ENCODE assay signal across 12 mouse cellular contexts in genomic region chr5:75975398-75975797, GRCm38 (mm10). TPM values are rescaled to one million over a fixed set of nuclear protein-coding genes. Genes with fewer than 3 reads are reported as not detected.
DNase-seq lines count a peak whose midpoint lies in the region; ATAC-seq and TF ChIP-seq lines count a peak whose summit lies in the region.
"Had no signal": no experiment of that assay in that cellular context is flagged by ENCODE, and none has a peak within 500 bp of the region (broad histone marks: within the 10 kb centered on the region; RNA-seq: fewer than 3 reads in every experiment).

No protein-coding gene starts in this region.

- no peak for DNase-seq in heart, adult 2 months
- DNase-seq in heart, adult 8-10 months (ENCODE audit: low spot score), result no peak
- DNase-seq in liver, adult 2 months (ENCODE audit: extremely low read depth, low read depth, low spot score), result peak; percentile 82
- no peak for DNase-seq in liver
- no peak for DNase-seq in limb, embryonic 14.5 days (ENCODE audit: low spot score)
- DNase-seq in left cerebral cortex, adult 8-10 months (ENCODE audit: low spot score in 2 of 2), result no peak
- no peak for DNase-seq in urinary bladder, adult 2 months (ENCODE audit: low spot score)
- DNase-seq: kidney, postnatal 25 days; left cerebral cortex, postnatal 4 days had no signal

- WGBS in heart, adult 2 months, result 55% methylated on average over 5 of the region's 5 CpGs
- 26% methylated on average over 5 of the region's 5 CpGs for WGBS in liver, adult 2 months
- WGBS in embryonic facial prominence, embryonic 12.5 days, result 52% methylated on average over 5 of the region's 5 CpGs
- 48% methylated on average over 5 of the region's 5 CpGs for WGBS in limb, embryonic 14.5 days

- H3K4me1 ChIP-seq in heart, adult 2 months (ENCODE audit: control insufficient read depth, insufficient read depth, low read length), result peaks cover 5% of the 10 kb centered on the region
- no peaks in the 10 kb centered on the region for H3K4me1 ChIP-seq in liver, adult 2 months (ENCODE audit: control insufficient read depth, insufficient read depth, low read length)
- peaks cover 16% of the 10 kb centered on the region; the same call in 1 of the 2 replicates for H3K4me1 ChIP-seq in embryonic facial prominence, embryonic 12.5 days
- peaks cover 8% of the 10 kb centered on the region for H3K4me1 ChIP-seq in limb, embryonic 14.5 days (ENCODE audit: control insufficient read depth, insufficient read depth, low read length)

- TF ChIP-seq EP300 in heart, adult 2 months (IDR thresholded peaks at IDR 0.05; ENCODE audit: insufficient read depth, low read depth, low read length), result no peak

- no peaks in the 10 kb centered on the region for H3K9me3 ChIP-seq in embryonic facial prominence, embryonic 12.5 days
- H3K9me3 ChIP-seq in limb, embryonic 14.5 days (ENCODE audit: control insufficient read depth, low read length), result no peaks in the 10 kb centered on the region
- H3K9me3 ChIP-seq: forebrain, embryonic 15.5 days had no signal

- no peak for TF ChIP-seq CTCF in heart, adult 2 months (IDR thresholded peaks at IDR 0.05)
- no peak for TF ChIP-seq CTCF in liver, adult 2 months (IDR thresholded peaks at IDR 0.05; ENCODE audit: low read depth, low read length)

- TF ChIP-seq POLR2A in heart, adult 2 months (IDR thresholded peaks at IDR 0.05; ENCODE audit: insufficient read depth, low read depth, low read length), result no peak
- TF ChIP-seq POLR2A in liver, adult 2 months (IDR thresholded peaks at IDR 0.05; ENCODE audit: extremely low read depth, insufficient read depth, low read length), result no peak
- no peak for TF ChIP-seq POLR2A in limb, embryonic 14.5 days (IDR thresholded peaks at IDR 0.05; ENCODE audit: borderline replicate concordance, extremely low read depth, insufficient read depth, insufficient read length)

- H3K36me3 ChIP-seq in heart, adult 2 months (ENCODE audit: control insufficient read depth, insufficient read depth, low read length), result peaks cover 30% of the 10 kb centered on the region
- no peaks in the 10 kb centered on the region; the same call in 1 of the 2 replicates for H3K36me3 ChIP-seq in liver, adult 2 months (ENCODE audit: control insufficient read depth, insufficient read depth, low read length)
- no peaks in the 10 kb centered on the region for H3K36me3 ChIP-seq in embryonic facial prominence, embryonic 12.5 days
- no peaks in the 10 kb centered on the region for H3K36me3 ChIP-seq in limb, embryonic 14.5 days (ENCODE audit: control insufficient read depth, insufficient read depth, low read length)
- H3K36me3 ChIP-seq: forebrain, embryonic 15.5 days had no signal

- no peak overlapping the region for H3K4me2 ChIP-seq in embryonic facial prominence, embryonic 12.5 days (replicated peaks)
- 0 out of 2 replicates have a peak overlapping the region, but pooled peaks have one; percentile 10 for H3K4me2 ChIP-seq in limb, embryonic 14.5 days (replicated peaks; ENCODE audit: low read depth, low read length, severe bottlenecking)
- H3K4me2 ChIP-seq: forebrain, embryonic 15.5 days had no signal

- ATAC-seq in embryonic facial prominence, embryonic 12.5 days (ENCODE audit: insufficient number of reproducible peaks, insufficient read depth, low FRiP score, low TSS enrichment), result no peak
- no peak for ATAC-seq in limb, embryonic 14.5 days (ENCODE audit: low FRiP score, low read depth)
- ATAC-seq: forebrain, embryonic 15.5 days had no signal

- H3K79me2 ChIP-seq in heart, adult 2 months (replicated peaks; ENCODE audit: control insufficient read depth, insufficient read depth, low read length), result no peaks in the 10 kb centered on the region
- no peaks in the 10 kb centered on the region; the same call in 1 of the 2 replicates for H3K79me2 ChIP-seq in liver, adult 2 months (ENCODE audit: control insufficient read depth, insufficient read depth, low read length)

- peak overlapping the region; percentile 82 for H3K4me3 ChIP-seq in heart, adult 2 months
- peak overlapping the region; percentile 32 for H3K4me3 ChIP-seq in liver, adult 2 months (ENCODE audit: insufficient read depth, low read depth, low read length)
- peak overlapping the region; percentile 10; the same call in 1 of the 2 replicates for H3K4me3 ChIP-seq in embryonic facial prominence, embryonic 12.5 days
- H3K4me3 ChIP-seq in limb, embryonic 14.5 days (replicated peaks; ENCODE audit: low read length), result peak overlapping the region; percentile 64
- H3K4me3 ChIP-seq: forebrain, embryonic 15.5 days; myocyte had no signal

- H3K9ac ChIP-seq in heart, adult 2 months (ENCODE audit: low read depth, low read length), result peak overlapping the region; percentile 72
- H3K9ac ChIP-seq in liver, adult 2 months (ENCODE audit: low read depth, low read length), result peak overlapping the region; percentile 66
- H3K9ac ChIP-seq in embryonic facial prominence, embryonic 12.5 days, result no peak overlapping the region
- no peak overlapping the region for H3K9ac ChIP-seq in limb, embryonic 14.5 days (ENCODE audit: low read depth, low read length, severe bottlenecking)
- H3K9ac ChIP-seq: forebrain, embryonic 15.5 days had no signal

- peak overlapping the region; percentile 94 for H3K27ac ChIP-seq in heart, adult 2 months
- peak overlapping the region; percentile 64 for H3K27ac ChIP-seq in liver, adult 2 months (replicated peaks; ENCODE audit: insufficient read depth, low read depth, low read length)
- no peak overlapping the region for H3K27ac ChIP-seq in embryonic facial prominence, embryonic 12.5 days
- H3K27ac ChIP-seq in limb, embryonic 14.5 days (replicated peaks; ENCODE audit: low read depth, low read length), result no peak overlapping the region
- H3K27ac ChIP-seq: forebrain, embryonic 15.5 days had no signal

- intact Hi-C loops in heart, adult 2 months (cut with DNase I), result loop anchor here (10.0 kb wide), 1 partner anchor 139 kb away; no protein-coding TSS in a partner anchor

- 0 out of 2 replicates have a peak, but pooled peaks cover 2% of the 10 kb centered on the region for H3K27me3 ChIP-seq in heart, adult 2 months (ENCODE audit: control insufficient read depth, insufficient read depth, low read length)
- peaks cover 11% of the 10 kb centered on the region for H3K27me3 ChIP-seq in liver, adult 2 months (ENCODE audit: control insufficient read depth, insufficient read depth, low read length)
- peaks cover 58% of the 10 kb centered on the region for H3K27me3 ChIP-seq in embryonic facial prominence, embryonic 12.5 days
- peaks cover 37% of the 10 kb centered on the region for H3K27me3 ChIP-seq in limb, embryonic 14.5 days (ENCODE audit: control insufficient read depth, insufficient read depth, low read length)

RNA-seq across cellular contexts. Expression of gene Kdr, which starts 2.9 kb away (rescaled TPM):
- total RNA-seq in heart, adult 2 months (2021), result 10 to 100 TPM; 70.7 to 78.2 TPM
- polyA plus RNA-seq in heart, adult 2 months (2012; rRNA removed), result 38.3 and 73.9 TPM in 2 replicates
- total RNA-seq in heart, adult 8-10 months (2022), result 10 to 100 TPM; 62.5 to 87.5 (median 77.7) TPM
- 33.4 and 35.1 TPM in 2 replicates for total RNA-seq in liver, adult 2 months (2014; rRNA removed)
- 5.8 and 7.8 TPM in 2 replicates for polyA plus RNA-seq in liver, adult 2 months (2012; rRNA removed)
- polyA plus RNA-seq in embryonic facial prominence, embryonic 12.5 days (2016; fragmentation: Nextera tagmentation; extraction: Ambion mirVana), result 29.0 and 31.0 TPM in 2 replicates
- polyA plus RNA-seq in limb, embryonic 14.5 days (2012; rRNA removed), result 18.4 and 21.1 TPM in 2 replicates
- polyA plus RNA-seq in limb, embryonic 14.5 days (2014; fragmentation: Nextera tagmentation; extraction: Ambion mirVana), result 25.0 and 25.3 TPM in 2 replicates
- total RNA-seq in left cerebral cortex, adult 8-10 months (2022), result 1 to 10 TPM; 5.3 to 6.4 (median 5.9) TPM
- 11.8 and 14.6 TPM in 2 replicates for polyA plus RNA-seq in urinary bladder, adult 2 months (2012; rRNA removed)
- polyA plus RNA-seq: myocyte had no signal

Comparison
In these comparisons a context has a peak if more than half of its experiments do, and no peak if none do; other contexts are left out.
1. H3K27ac ChIP-seq: peak in heart, adult 2 months (single experiment) and liver, adult 2 months (single experiment); none in embryonic facial prominence, embryonic 12.5 days (single experiment) and limb, embryonic 14.5 days (single experiment).
2. H3K4me3 ChIP-seq: peak in every context shown above with its lines; median percentile 82 in heart, adult 2 months; 64 in limb, embryonic 14.5 days; 32 in liver, adult 2 months; 10 in embryonic facial prominence, embryonic 12.5 days.
3. H3K9ac ChIP-seq: peak in heart, adult 2 months (single experiment) and liver, adult 2 months (single experiment); none in embryonic facial prominence, embryonic 12.5 days (single experiment) and limb, embryonic 14.5 days (single experiment).